Mouse (Mus musculus) stomach, embryonic 15.5 days (tissue): ENCODE results near the gene Ndrg2. TPM values are rescaled to one million over a fixed set of nuclear protein-coding genes. Genes with fewer than 3 reads are reported as not detected.

Experiments used
- polyA plus RNA-seq: library from polyadenylated mRNA; unstranded; fragments of >200 nt; fragmentation: Nextera tagmentation; extraction: Ambion mirVana; gene quantifications from 2 replicates; pipeline ENCODE4 v1.2.1, GENCODE M21; 2015

Gene Ndrg2
- polyA plus RNA-seq, 1 experiment from 2014 or later: 81.7 TPM

Other genes starting within 250 kb of the Ndrg2 start
- not detected in 2 replicates for gene Gm17079, start 218.7 kb downstream of the Ndrg2 start, polyA plus RNA-seq
- not detected in 2 replicates for gene Gm5800, start 197.0 kb downstream of the Ndrg2 start, polyA plus RNA-seq
- 0.85 and 1.0 TPM in 2 replicates for gene Ang4, start 140.6 kb downstream of the Ndrg2 start, polyA plus RNA-seq
- not detected in 2 replicates for gene AY358078, start 114.1 kb downstream of the Ndrg2 start, polyA plus RNA-seq
- gene Ear6, start 60.5 kb downstream of the Ndrg2 start, polyA plus RNA-seq: 0.19 and 0.39 TPM in 2 replicates
- gene Mettl17, start 29.3 kb downstream of the Ndrg2 start, polyA plus RNA-seq: 50.7 and 57.7 TPM in 2 replicates
- 0.73 and 0.98 TPM in 2 replicates for gene Slc39a2, start 21.3 kb downstream of the Ndrg2 start, polyA plus RNA-seq
- gene Tppp2, start 4.3 kb upstream of the Ndrg2 start, polyA plus RNA-seq: not detected in 2 replicates
- gene Rnase13, start 8.6 kb upstream of the Ndrg2 start, polyA plus RNA-seq: not detected in 2 replicates
- gene Arhgef40, start 70.6 kb upstream of the Ndrg2 start, polyA plus RNA-seq: 85.7 and 102 TPM in 2 replicates
- 10.1 and 14.2 TPM in 2 replicates for gene Tmem253, start 101.5 kb upstream of the Ndrg2 start, polyA plus RNA-seq
- gene Zfp219, start 106.6 kb upstream of the Ndrg2 start, polyA plus RNA-seq: 30.8 and 32.9 TPM in 2 replicates
- not detected in 2 replicates for gene Olfr221, start 128.3 kb upstream of the Ndrg2 start, polyA plus RNA-seq
- 570 and 597 TPM in 2 replicates for gene Hnrnpc, start 189.9 kb upstream of the Ndrg2 start, polyA plus RNA-seq
- 56.4 and 59.0 TPM in 2 replicates for gene Rpgrip1, start 196.5 kb upstream of the Ndrg2 start, polyA plus RNA-seq